Mouse (Mus musculus) embryonic facial prominence, embryonic 15.5 days (tissue): Measurements from ENCODE around the gene Tnfsf8. TPM values are rescaled to one million over a fixed set of nuclear protein-coding genes. Genes with fewer than 3 reads are reported as not detected.

Source experiments
- ATAC-seq: fragments of 200-750 bp; cut with Nextera tagmentation; 2 replicates; pipeline ENCODE4 v1.8.0; 2017; ENCODE audit warnings: low read depth, moderate TSS enrichment; ENCODE audit not compliant: insufficient number of reproducible peaks, low FRiP score, low TSS enrichment
- H3K27ac ChIP-seq: fragments of 300-500 bp; sonication (generic); replicated peaks from 2 replicates; pipeline ENCODE4 v1.5.1; 2015; ENCODE audit warnings: mild to moderate bottlenecking, inconsistent platforms
- H3K27me3 ChIP-seq: fragments of 300-500 bp; sonication (generic); 2 replicates; pipeline ENCODE4 v1.6.1; 2015; ENCODE audit warnings: inconsistent platforms
- H3K36me3 ChIP-seq: fragments of 300-500 bp; sonication (generic); 2 replicates; pipeline ENCODE4 v1.6.1; 2015; ENCODE audit warnings: mild to moderate bottlenecking, inconsistent platforms
- H3K4me1 ChIP-seq: fragments of 300-500 bp; sonication (generic); 2 replicates; pipeline ENCODE4 v1.6.1; 2015; ENCODE audit warnings: inconsistent platforms
- H3K4me2 ChIP-seq: fragments of 300-500 bp; sonication (generic); replicated peaks from 2 replicates; pipeline ENCODE4 v1.6.1; 2015; ENCODE audit warnings: mild to moderate bottlenecking, inconsistent platforms
- H3K4me3 ChIP-seq: fragments of 300-500 bp; sonication (generic); replicated peaks from 2 replicates; pipeline ENCODE4 v1.5.1; 2015; ENCODE audit warnings: mild to moderate bottlenecking, inconsistent platforms
- H3K9ac ChIP-seq: fragments of 300-500 bp; sonication (generic); 2 replicates; pipeline ENCODE4 v1.6.1; 2015; ENCODE audit warnings: inconsistent platforms
- H3K9me3 ChIP-seq: fragments of 300-500 bp; sonication (generic); replicated peaks from 2 replicates; pipeline ENCODE4 v1.6.1; 2016; ENCODE audit warnings: inconsistent platforms
- WGBS: fragments of 180-500 bp; shearing (Covaris S2); methylation state at CpG from one replicate; pipeline ENCODE4 v1.1.7; 2015; 5-methylcytosine and 5-hydroxymethylcytosine counted together
- polyA plus RNA-seq: library from polyadenylated mRNA; unstranded; fragments of >200 nt; fragmentation: Nextera tagmentation; extraction: Ambion mirVana; gene quantifications from 2 replicates; pipeline ENCODE4 v1.2.1, GENCODE M21; 2015

Tnfsf8 gene
- polyA plus RNA-seq, 1 experiment from 2014 or later: not detected

DNA sequence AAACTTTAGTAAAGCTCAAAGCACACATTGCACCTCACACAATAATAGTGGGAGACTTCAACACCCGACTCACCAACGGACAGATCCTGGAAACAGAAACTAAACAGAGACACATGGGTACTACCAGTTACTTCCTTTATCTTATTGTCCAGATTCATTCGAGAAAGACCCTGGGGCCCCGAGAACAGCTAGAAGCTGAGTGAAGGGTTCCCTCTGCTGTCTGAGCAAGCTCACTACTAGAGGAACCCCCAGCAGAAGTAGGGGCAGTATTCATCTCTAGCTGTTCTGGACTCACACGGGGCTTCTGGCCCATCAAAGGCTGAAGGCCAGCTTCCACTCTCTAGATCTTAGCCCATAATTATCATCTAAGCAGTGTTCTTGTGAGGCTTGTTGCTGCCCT is 20.7 kb downstream of the Tnfsf8 start:
- WGBS: 47% methylated on average over 5 of the region's 5 CpGs
- H3K36me3 ChIP-seq: no peaks in the 10 kb centered on the region
- no peaks in the 10 kb centered on the region for H3K9me3 ChIP-seq
- H3K4me1 ChIP-seq: no peaks in the 10 kb centered on the region
- no peak overlapping the region for H3K9ac ChIP-seq
- ATAC-seq: no peak
- H3K4me2 ChIP-seq: no peak overlapping the region
- no peak overlapping the region for H3K4me3 ChIP-seq
- no peak overlapping the region for H3K27ac ChIP-seq
- H3K27me3 ChIP-seq: no peaks in the 10 kb centered on the region

DNA sequence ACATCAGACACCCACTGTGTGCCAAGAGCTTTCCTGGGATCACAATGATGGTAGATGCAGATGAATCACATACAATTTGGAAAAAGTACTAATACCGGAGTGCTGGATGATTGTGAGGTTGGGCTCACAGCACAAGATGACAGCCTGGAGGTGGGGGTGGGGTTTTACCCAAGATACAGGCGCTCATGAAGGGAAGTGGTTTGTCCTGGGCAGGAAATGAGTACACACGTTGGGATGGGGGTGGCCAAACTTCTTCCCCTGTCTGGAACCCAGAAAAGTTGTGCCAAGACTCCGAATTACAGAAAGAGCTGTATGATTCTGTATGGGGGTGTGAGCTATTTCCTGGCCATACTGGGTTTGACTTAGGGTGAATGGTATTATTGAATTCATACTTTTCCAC is 38.0 kb downstream of the Tnfsf8 start:
- Histone ChIP-seq H3K36me3 (no peaks in the 10 kb centered on the region), H3K4me2 (no peak overlapping the region), H3K4me1 (no peaks in the 10 kb centered on the region), H3K27me3 (no peaks in the 10 kb centered on the region), H3K9me3 (no peaks in the 10 kb centered on the region), H3K9ac (no peak overlapping the region), H3K27ac (no peak overlapping the region), H3K4me3 (no peak overlapping the region)
- WGBS: 68% methylated on average over 4 of the region's 4 CpGs
- no peak for ATAC-seq

DNA sequence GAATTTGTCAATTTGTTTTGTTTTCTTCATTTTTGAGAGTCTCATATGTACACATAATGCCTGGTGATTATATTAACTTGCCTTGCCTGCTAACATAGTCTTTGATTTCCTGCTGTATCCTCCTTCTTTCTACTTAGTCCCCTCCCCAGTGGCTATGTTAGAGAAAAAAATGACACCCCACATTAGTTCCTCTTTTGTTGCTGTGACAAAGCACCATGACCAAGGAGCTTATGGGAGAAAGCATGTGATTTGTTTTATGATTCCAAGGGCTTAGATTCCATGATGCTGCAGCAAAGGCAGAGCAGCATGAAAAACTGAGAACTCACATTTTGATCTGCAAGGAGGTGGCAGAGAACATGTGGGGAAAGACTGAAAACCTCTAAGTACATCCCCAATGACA is 43.6 kb downstream of the Tnfsf8 start:
- no peak overlapping the region for H3K27ac ChIP-seq
- no peaks in the 10 kb centered on the region for H3K4me1 ChIP-seq
- no peak for ATAC-seq
- no peak overlapping the region for H3K9ac ChIP-seq
- no peaks in the 10 kb centered on the region for H3K36me3 ChIP-seq
- H3K4me2 ChIP-seq: no peak overlapping the region
- H3K9me3 ChIP-seq: no peaks in the 10 kb centered on the region
- no peaks in the 10 kb centered on the region for H3K27me3 ChIP-seq
- H3K4me3 ChIP-seq: no peak overlapping the region

DNA sequence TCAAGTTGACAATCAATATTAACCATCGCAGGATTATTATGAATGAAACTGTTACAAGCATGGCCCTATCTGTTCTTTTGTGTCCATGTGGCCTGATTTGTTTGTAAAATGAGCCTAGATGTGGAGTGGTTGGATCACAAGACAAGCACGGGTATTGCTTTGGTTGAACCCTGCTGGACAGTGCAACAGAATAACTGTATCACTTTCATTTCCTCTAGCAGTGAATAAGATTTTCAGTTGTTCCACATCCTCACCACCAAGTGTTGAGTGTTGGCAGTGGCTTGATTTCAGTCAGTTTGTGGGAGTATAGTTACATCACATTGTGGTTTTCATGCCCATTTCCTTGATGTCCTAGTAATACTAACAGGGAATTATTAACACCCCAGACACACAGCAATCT is 45.5 kb downstream of the Tnfsf8 start:
- no peaks in the 10 kb centered on the region for H3K4me1 ChIP-seq
- no peak for ATAC-seq
- H3K27me3 ChIP-seq: no peaks in the 10 kb centered on the region
- no peak overlapping the region for H3K27ac ChIP-seq
- no peak overlapping the region for H3K4me3 ChIP-seq
- H3K9ac ChIP-seq: no peak overlapping the region
- H3K36me3 ChIP-seq: no peaks in the 10 kb centered on the region
- WGBS: 83% methylated on average over 2 of the region's 2 CpGs
- no peaks in the 10 kb centered on the region for H3K9me3 ChIP-seq
- H3K4me2 ChIP-seq: no peak overlapping the region

DNA sequence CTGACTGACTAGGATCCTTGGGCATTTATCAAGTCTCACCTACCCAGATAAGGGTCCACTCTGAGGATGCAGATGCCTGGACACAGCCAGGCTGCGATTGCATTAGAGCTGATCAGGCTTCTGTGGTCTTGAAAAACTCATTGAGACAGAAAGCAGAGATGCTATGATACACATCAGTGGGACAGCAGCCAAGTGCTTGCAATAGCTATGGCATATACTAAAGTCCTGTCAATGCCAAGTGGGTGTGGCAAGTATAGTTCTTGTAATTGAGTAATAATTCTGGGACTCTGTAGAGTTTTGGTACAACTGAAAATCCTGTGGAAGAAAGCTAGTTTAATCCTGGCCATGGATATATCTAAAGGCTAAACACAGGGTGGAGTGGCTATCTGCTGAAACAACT is 63.1 kb downstream of the Tnfsf8 start:
- WGBS: 67% methylated on average over 1 of the region's 1 CpGs
- Histone ChIP-seq H3K27me3 (no peaks in the 10 kb centered on the region), H3K9me3 (no peaks in the 10 kb centered on the region), H3K9ac (no peak overlapping the region), H3K4me1 (no peaks in the 10 kb centered on the region), H3K4me2 (no peak overlapping the region), H3K27ac (no peak overlapping the region), H3K4me3 (no peak overlapping the region), H3K36me3 (no peaks in the 10 kb centered on the region)
- no peak for ATAC-seq

DNA sequence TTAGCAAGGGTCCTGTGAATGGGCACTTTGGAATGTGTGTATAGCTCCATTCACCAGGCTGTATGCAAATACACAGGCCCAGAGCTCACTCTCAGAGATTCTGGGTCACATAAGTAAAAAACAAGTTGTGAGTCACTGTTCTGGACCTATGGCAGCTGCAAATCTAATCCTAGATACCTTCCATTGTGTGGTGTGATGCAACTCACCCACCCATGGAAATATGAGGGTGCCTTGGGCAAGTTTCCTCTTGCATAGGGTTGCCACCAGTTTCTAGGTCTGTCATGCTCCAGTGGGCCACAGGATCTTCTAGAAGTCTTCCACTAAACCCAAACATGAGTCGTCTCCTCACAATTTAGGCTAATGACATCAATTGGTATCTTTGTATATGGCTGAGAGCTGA is 64.6 kb downstream of the Tnfsf8 start:
- Histone ChIP-seq H3K36me3 (no peaks in the 10 kb centered on the region), H3K27ac (no peak overlapping the region), H3K9ac (no peak overlapping the region), H3K27me3 (no peaks in the 10 kb centered on the region), H3K9me3 (no peaks in the 10 kb centered on the region), H3K4me3 (no peak overlapping the region), H3K4me2 (no peak overlapping the region), H3K4me1 (no peaks in the 10 kb centered on the region)
- ATAC-seq: no peak
- WGBS: 94% methylated on average over 1 of the region's 1 CpGs

DNA sequence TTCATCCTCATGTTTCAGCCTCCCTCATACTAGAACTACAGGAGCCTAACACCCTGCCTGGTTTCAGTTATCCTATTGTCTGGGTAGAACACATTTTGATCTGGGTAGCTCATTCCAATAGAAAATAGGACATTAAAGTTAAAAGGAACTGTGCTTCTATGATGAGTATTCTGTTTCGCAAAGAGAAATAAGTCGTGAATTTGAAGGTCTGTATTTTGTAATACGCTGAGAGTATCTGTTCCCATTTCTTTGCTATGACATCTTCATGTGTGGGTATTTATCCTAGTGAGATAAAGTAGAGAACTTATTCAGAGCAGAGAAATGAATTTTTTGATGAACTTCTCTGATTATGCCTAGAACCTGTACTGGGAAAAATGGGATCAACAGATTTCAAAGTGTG is 68.8 kb downstream of the Tnfsf8 start:
- H3K4me2 ChIP-seq: no peak overlapping the region
- no peaks in the 10 kb centered on the region for H3K9me3 ChIP-seq
- no peak overlapping the region for H3K9ac ChIP-seq
- 89% methylated on average over 3 of the region's 3 CpGs for WGBS
- no peaks in the 10 kb centered on the region for H3K36me3 ChIP-seq
- no peaks in the 10 kb centered on the region for H3K27me3 ChIP-seq
- H3K4me3 ChIP-seq: no peak overlapping the region
- no peak overlapping the region for H3K27ac ChIP-seq
- no peak for ATAC-seq
- no peaks in the 10 kb centered on the region for H3K4me1 ChIP-seq

DNA sequence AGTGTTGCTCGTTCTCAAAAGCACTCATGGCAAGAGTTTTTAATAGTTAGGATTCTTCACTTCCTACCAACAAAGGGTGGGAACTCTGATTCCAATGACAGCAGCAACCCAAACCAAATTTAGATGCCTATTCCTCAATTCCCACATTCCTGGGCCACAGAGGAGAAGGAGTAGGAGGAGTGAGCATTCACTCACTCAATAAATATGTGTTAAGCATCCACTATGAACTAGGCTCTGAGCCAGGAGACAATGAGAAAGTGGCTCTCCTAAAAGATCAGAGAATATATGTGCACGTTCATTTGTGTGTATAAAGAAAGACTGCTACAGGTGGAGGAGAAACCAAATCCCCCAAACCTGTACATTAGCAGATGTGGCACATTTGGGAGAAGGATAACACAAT is 75.7 kb downstream of the Tnfsf8 start:
- H3K4me1 ChIP-seq: no peaks in the 10 kb centered on the region
- no peak overlapping the region for H3K4me2 ChIP-seq
- H3K9ac ChIP-seq: no peak overlapping the region
- H3K9me3 ChIP-seq: no peaks in the 10 kb centered on the region
- no peaks in the 10 kb centered on the region for H3K27me3 ChIP-seq
- 54% methylated on average over 2 of the region's 2 CpGs for WGBS
- no peak for ATAC-seq
- H3K4me3 ChIP-seq: no peak overlapping the region
- no peaks in the 10 kb centered on the region for H3K36me3 ChIP-seq
- no peak overlapping the region for H3K27ac ChIP-seq

DNA sequence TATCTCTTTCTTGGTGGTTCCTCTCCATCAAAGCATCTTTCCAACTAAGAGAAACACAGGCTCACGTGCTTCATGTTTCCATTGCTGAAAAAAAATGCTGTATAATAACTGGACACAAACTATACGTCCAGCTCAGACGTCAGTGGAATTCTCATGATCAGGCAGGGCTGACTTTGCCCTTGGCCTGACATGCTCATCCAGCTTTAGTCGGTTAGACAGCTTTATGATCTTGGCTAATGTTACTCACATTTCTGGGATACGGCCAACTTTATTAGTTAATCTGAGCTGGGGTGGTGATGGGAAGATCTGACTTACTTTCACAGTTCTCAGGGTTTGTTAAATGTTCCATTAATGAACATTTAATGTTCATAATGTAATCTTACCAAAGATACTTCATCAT is 77.3 kb downstream of the Tnfsf8 start:
- Histone ChIP-seq H3K9ac (no peak overlapping the region), H3K27ac (no peak overlapping the region), H3K9me3 (no peaks in the 10 kb centered on the region), H3K4me2 (no peak overlapping the region), H3K4me1 (no peaks in the 10 kb centered on the region), H3K4me3 (no peak overlapping the region), H3K36me3 (no peaks in the 10 kb centered on the region), H3K27me3 (no peaks in the 10 kb centered on the region)
- 66% methylated on average over 5 of the region's 5 CpGs for WGBS
- ATAC-seq: no peak

DNA sequence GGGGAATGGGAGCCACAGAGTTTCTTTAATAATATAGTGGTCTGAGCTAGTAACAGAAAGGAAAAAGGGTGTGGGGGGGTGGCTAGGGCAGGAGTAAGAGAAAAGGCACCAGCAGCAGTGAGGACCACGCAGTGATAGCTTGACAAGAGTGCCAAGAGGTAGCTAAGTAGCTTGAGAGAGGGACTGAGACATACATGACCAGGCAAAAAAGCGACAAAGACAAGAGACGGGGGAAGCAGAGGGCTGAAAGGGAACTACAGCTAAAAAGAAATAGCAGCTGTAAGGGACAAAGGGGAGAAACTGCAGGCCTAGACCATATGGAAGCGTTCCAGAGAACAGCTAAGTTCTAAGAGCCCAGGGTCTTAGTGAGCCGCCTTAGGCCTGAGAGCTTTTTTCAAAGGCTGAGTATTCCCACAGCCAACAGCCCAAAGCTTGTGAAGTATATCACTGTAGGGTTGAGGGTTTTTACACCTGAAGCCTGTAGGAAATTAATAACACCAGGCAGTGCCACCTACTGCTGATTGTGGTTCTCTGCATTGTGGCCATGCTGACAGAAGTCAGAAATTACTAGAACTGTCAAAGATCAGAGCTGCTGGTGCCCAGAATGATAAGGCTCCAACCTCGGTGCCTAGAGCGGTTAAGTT is 78.1 kb downstream of the Tnfsf8 start:
- Histone ChIP-seq H3K4me3 (no peak overlapping the region), H3K27me3 (no peaks in the 10 kb centered on the region), H3K9me3 (no peaks in the 10 kb centered on the region), H3K4me2 (no peak overlapping the region), H3K27ac (no peak overlapping the region), H3K9ac (no peak overlapping the region), H3K4me1 (no peaks in the 10 kb centered on the region), H3K36me3 (no peaks in the 10 kb centered on the region)
- ATAC-seq: no peak
- 83% methylated on average over 7 of the region's 7 CpGs for WGBS
